Mouse (Mus musculus): Measurements from ENCODE around the gene Ranbp6.

- TF ChIP-seq POLR2A (IDR thresholded peaks at IDR 0.05; ENCODE audit: borderline replicate concordance, extremely low read depth, low read depth, low read length) (no peak), CTCF (IDR thresholded peaks at IDR 0.05; ENCODE audit: insufficient read depth, low read length) (no peak)
Observed at GRCm38 (mm10) chr19:29857267-29857666, 44.5 kb upstream of the Ranbp6 start.
